Mouse (Mus musculus): ENCODE measurements at regions not wholly inside any gene's neighbourhood (a gene's known extent, or its start where the extent isn't known, plus 50 kb on each side); places are given as distances from the start of the nearest gene placed in this dataset.

GRCm38 (mm10) chr5:111835737-111836667 lies 102.3 kb downstream of the Gm26897 start:
- no peak for DNase-seq (ENCODE audit: low spot score)

- no peak for DNase-seq (ENCODE audit: low spot score)
Measured at GRCm38 (mm10) chr5:111836668-111837234, 103.0 kb downstream of the Gm26897 start.

- no peak for DNase-seq (ENCODE audit: low spot score)
Measured at GRCm38 (mm10) chr5:111842461-111842860, 108.7 kb downstream of the Gm26897 start.

GRCm38 (mm10) chr5:111843622-111844239 lies 110.0 kb downstream of the Gm26897 start:
- DNase-seq (ENCODE audit: low spot score): no peak

GRCm38 (mm10) chr5:111844528-111844927 lies 110.8 kb downstream of the Gm26897 start:
- DNase-seq (ENCODE audit: low spot score): no peak

DNA sequence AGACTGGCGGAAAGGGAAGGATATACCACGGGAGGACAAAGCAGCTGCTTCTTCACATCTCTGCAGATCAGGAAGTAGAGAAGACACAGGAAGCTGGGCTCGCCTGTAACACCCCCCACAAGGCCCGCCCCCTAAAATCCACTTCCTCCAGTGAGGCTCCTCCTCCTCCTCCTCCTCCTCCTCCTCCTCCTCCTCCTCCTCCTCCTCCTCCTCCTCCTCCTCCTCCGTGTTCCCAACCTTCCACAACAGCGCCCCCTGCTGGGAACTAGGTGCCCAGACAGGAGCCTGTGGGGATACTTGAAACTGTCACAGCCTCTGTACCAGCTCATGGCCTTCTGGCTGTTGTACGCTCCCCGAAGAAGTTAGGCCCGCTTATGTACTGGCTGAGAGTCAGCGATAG lies 115.2 kb downstream of the Gm26897 start:
- no peak for DNase-seq (ENCODE audit: low spot score)

DNA sequence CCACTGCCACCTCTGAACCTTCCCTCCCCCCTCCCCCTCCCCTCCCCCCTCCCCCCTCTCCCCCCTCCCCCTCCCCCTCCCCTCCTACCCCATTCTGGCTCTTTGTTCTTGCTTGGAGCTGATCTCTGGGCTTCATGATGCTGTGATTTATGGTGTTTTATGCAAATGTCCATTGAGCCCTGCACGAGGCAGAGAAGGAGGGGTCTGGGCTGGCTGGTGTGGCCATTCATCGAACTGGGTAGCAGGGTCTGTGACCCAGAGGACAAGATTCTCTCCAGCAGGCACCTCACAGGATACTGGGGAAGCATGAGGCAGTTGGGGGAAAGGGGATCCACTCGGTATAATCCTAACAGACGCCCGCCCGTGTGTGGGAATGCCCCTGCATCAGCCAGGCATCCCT lies 119.0 kb downstream of the Gm26897 start:
- no peak for DNase-seq (ENCODE audit: low spot score)

- DNase-seq (ENCODE audit: low spot score): no peak
Measured at GRCm38 (mm10) chr5:111855366-111855765, 121.6 kb downstream of the Gm26897 start.

DNA sequence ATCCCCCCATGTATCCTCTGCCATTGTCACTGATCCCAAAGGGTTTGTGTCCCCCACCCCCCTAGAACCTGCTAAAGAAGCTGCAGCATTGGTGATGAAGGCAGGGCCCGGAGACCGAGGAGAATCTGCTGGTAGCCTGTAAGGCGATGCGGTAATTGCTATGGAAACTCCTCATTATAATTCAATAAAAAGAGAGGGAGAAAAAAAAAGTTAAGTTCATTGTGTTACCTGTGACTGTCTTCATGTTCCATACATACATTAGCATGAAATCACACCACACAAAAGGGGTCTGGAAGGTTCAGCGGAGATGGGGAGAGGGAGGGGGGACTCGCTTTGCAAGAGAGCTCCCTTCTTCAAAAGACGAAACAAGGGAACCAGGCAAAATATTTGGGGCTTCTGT lies 123.5 kb downstream of the Gm26897 start:
- DNase-seq (ENCODE audit: low spot score): no peak

- DNase-seq (ENCODE audit: low spot score): no peak
Measured at GRCm38 (mm10) chr5:111860436-111860835, 126.7 kb downstream of the Gm26897 start.

DNA sequence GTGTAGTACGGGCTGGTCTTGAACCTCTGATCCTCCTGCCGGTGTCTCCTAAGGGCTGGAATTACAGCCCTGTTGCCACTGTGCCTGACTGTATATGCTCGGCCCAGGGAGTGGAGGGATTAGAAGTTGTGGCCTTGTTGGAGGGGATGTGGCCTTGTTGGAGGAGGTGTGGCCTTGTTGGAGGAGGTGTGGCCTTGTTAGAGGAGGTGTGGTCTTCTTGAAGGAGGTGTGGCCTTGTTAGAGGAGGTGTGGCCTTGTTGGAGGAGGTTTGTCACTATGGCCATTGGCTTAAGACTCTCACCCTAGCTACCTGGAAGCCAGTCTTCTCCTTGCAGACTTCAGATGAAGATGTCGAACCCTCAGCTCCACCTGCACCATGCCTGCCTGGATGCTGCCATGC lies 128.6 kb downstream of the Gm26897 start:
- no peak for DNase-seq (ENCODE audit: low spot score)

DNA sequence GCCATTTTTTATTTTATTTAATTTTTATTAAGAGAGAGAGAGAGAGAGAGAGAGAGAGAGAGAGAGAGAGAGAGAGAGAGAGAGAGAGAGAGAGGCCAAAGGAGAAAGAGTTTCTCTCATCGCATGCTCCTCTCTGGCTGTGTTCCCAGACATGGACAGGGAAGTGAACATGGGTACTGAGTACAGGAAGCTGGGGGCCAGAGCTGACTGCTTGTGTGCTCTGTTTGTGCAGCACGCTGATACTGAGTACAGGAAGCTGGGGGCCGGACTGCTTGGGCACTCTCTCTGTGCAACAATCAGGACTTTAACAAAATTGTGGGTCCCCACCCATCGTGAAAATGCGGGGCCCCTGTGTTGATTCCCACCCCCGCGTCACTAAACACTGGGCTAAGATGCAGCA lies 130.2 kb downstream of the Gm26897 start:
- DNase-seq (ENCODE audit: low spot score): no peak

DNA sequence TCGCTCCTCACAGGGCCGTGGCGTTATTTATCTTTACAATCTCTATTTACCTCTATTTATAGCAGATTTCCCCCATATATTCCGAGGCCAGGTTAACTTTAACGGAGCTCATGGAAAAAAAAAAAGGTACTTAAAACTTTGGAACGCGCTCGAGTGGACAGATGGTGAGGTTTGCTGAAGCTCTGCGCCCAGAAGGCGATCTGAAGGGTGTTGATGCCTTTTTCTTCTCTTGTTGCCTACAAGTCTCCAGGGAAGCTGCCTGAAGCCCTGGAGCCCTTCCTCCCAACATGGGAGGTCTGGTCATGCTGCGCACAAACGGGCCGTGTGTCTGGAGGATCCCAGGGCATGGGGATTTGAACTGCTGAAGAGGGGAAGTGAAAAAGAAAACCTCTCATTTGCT lies 130.9 kb downstream of the Gm26897 start:
- no peak for DNase-seq (ENCODE audit: low spot score)

GRCm38 (mm10) chr5:111869011-111869410 lies 135.3 kb downstream of the Gm26897 start:
- no peak for DNase-seq (ENCODE audit: low spot score)

DNA sequence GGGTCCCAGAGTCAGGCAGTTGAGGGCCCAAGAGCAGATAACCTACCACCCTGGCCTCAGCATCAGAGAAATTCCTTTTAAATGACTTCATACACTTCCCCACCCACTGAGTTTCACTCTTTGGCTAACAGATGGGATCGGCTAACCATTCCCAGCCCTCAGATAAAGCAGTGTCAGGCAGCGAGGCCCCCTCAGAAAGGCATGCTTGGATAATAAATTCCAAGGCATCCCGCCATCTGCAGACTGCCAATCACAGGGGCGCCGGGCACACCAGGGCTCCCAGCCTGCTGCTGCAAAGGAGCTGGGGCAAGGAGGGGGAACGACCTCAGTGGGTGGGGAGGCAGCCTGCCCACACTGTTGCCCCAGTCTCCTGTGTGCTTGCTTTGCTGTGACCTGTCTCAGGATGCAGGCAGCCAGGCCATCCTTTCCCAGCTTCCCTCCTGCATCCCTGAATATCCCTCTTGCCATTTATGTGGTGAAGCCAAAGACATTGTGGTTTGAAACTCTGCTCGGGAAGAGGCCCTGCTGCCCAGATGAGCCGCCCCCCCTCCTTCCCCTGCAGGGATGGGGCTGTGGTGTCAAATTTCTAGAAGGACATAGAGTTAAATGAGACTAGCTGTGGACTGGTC lies 143.6 kb downstream of the Gm26897 start:
- peak; percentile 14 for DNase-seq (ENCODE audit: low spot score)

DNA sequence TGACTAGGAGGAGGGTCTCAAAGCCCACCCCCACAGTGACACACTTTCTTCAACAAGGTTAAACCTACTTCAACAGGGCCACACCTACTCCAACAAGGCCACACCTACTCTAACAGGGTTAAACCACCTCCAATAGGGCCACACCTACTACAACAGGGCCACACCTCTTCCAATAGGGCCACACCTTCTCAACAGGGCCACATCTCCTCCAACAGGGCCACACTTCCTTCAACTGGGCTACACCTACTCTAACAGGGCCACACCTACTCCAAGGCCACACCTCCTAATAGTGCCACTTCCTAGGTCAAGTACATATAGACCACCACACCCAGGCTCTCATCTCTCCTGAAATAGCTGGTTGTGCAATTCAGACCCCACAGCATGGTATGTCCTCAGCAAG lies 145.3 kb downstream of the Gm26897 start:
- DNase-seq (ENCODE audit: low spot score): no peak

- DNase-seq (ENCODE audit: low spot score): no peak
Measured at GRCm38 (mm10) chr5:111880268-111880667, 146.5 kb downstream of the Gm26897 start.

- DNase-seq (ENCODE audit: low spot score): peak; percentile 18
Measured at GRCm38 (mm10) chr5:111881517-111881916, 147.8 kb downstream of the Gm26897 start.

DNA sequence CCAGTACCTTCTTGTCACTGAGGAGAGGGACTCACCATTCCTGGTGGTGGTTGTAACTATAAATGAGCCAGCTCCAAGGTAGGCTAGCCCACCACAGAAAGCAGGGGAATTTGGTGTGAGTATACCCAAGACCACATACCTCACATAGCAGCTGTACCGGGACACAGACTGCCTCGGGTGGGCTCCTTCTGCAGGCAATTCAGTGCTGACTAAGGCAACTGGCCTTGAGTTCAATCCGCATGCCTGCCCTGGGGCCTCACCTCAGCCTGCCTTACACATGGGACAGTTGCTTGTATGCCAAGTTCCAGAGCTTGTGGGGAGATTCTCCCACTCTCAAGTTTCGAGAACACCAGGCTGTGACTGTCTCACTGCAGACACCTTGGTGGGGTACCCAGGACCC lies 153.6 kb downstream of the Gm26897 start:
- DNase-seq (ENCODE audit: low spot score): no peak

- DNase-seq (ENCODE audit: low spot score): peak; percentile 52
Measured at GRCm38 (mm10) chr5:111890800-111891199, 157.1 kb downstream of the Gm26897 start.

GRCm38 (mm10) chr5:111891261-111891693 lies 157.6 kb downstream of the Gm26897 start:
- DNase-seq (ENCODE audit: low spot score): peak; percentile 5

- DNase-seq (ENCODE audit: low spot score): no peak
Measured at GRCm38 (mm10) chr5:111892956-111893355, 159.2 kb downstream of the Gm26897 start.

- DNase-seq (ENCODE audit: low spot score): peak; percentile 51
Measured at GRCm38 (mm10) chr5:111893905-111894311, 160.2 kb downstream of the Gm26897 start.
